Mouse (Mus musculus): ENCODE data around the gene Ebf1. TPM values are rescaled to one million over a fixed set of nuclear protein-coding genes. Genes with fewer than 3 reads are reported as not detected.

Ebf1 gene
- total RNA-seq, 2 experiments from 2014 or later: 5.9 to 6.7 TPM

DNA sequence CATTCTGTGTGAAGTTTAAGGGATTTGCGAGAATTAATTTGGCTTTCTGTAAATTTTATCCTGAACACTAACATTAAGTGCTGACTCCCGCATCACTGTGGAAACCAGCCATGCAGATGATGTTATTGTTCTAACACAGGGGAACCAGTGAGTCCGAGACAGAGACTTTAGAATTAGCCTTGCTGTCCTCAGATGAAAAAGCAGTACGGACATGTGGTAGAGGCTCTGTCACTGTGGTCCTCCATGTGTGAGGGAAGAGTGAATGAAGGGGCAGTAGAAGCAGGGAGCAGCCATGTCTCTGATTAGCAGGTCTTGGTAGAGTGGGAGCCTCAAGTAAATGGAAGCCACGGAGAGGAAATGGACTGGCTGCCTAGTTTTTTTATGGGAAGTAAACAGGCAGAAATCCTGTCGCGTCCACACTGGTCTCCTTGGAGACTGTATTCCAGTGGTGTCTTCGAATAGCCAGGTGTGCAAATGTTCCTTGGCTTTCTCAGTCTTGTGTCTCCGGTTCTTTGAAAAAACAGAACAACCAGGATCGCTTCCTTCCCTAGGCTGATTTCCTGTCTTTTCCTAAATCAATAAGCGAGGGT is 84.2 kb downstream of the Ebf1 start:
- DNase-seq: no peak
- intact Hi-C loops (cut with DNase I): no loop called here

GRCm38 (mm10) chr11:44701864-44702263 is 84.7 kb downstream of the Ebf1 start:
- DNase-seq: no peak
- intact Hi-C loops (cut with DNase I): no loop called here

- intact Hi-C loops (cut with DNase I): no loop called here
- DNase-seq: no peak
Observed at GRCm38 (mm10) chr11:44702716-44703486, 85.8 kb downstream of the Ebf1 start.

DNA sequence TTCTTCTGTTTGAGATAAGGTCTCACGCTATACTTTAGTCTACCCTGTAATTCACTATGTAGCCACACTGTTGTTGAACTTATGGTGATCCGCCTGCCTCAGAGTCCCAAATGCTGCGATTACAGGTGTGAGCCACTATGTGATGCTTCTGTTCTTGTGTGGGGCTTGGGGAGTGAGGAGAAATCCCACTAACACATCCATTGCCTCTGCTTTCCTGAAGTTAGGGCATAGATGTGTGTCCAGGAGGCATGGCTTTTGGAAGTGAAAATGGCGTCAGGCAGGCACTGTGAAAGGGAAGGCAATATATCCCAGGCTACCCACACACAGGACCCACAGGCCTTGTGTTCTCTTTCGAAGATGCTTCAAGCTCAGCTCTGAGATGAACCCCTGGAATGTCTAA is 86.8 kb downstream of the Ebf1 start:
- intact Hi-C loops (cut with DNase I): no loop called here

DNA sequence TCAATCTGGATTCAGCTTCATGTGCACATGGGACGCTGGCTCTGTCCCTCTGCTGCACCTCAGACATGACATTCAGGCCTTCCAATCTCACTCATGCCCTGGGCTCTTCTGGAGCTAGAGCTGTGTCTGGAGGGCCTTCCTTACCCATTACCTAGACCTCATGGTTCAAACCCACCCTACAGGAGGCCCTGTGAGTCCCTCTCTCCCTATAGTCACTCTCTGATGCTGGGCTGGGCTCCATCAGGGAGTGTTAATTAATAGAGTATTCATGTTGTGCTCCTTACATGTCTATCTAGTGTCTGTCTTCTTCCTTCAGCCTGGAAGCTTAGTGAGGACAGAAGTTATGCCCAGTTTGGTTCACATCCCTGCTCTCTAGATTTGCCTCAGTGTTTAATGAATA is 88.7 kb downstream of the Ebf1 start:
- no peak for DNase-seq
- intact Hi-C loops (cut with DNase I): no loop called here

More for the DNA sequence above, 86.8 kb downstream of the Ebf1 start:
- no peak for DNase-seq

GRCm38 (mm10) chr11:44706386-44706785 is 89.3 kb downstream of the Ebf1 start:
- no peak for DNase-seq
- intact Hi-C loops (cut with DNase I): no loop called here

DNA sequence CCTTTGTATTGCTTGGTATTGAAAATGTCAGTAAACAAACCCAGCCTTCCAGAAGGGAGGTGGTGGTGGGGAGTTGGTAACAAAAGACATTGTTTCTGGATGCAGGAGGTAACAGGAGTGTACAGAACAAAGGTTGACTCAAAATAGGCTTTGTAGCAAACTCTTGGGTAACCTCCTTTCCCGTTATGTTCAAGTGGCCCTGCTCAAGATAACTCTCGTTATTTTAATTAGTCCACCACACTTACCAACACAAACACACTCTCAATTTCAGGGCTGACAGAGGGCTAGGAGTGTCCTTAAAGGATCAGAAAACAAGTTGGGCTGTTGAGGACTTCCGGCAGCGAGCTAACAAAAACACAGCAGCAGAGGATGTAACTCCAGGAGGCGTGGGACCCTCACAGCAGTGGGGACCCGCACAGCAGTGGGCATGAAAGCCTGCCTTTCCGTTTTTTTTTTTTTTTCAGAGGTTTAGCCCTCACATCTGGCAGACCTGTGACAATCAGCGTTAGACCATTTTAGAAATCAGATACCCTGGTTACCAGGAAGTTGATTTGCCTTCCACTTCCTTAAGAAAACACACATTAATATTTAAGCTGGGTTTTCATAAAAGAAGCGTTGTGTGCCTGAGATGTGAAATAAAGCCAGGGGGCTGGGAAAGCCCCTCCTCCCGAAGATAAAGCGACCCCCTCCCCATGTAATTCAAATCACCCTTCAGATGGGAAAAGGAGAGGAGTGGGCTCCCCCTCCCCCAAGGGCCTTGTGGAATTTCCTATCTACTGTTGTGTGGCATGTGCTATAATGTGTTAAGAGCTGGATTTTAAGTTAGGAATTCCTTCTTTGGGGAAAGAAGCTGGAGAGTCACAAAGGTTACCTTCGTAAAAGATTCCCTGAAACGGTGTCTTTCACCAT is 90.5 kb downstream of the Ebf1 start:
- intact Hi-C loops (cut with DNase I): no loop called here
- no peak for DNase-seq

GRCm38 (mm10) chr11:44708290-44708685 is 91.2 kb downstream of the Ebf1 start:
- intact Hi-C loops (cut with DNase I): no loop called here
- no peak for DNase-seq

DNA sequence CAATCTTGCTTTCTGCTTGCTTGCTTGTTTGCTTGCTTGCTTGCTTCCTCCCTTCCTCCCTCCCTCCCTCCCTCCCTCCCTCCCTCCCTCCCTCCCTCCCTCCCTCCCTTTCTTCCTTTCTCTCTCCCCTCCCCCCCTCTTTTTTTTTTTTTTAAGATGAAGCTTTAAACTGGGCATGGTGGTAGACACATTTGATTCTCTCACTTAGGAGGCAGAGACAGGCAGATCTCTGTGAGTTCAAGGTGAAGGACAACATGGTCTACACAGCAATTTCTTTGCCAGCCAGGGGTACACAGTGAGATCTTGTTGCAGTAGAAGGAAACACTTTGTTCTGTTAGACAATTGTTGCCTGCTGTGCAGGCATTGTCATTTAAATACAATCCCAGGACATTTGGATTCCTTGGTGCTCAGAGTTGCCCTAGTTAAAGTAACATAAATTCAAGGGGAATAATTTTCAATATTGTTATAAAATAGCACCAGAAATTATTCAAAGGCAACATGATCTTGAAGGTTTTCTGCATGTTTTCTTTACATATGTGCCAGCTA is 92.0 kb downstream of the Ebf1 start:
- no peak for DNase-seq
- intact Hi-C loops (cut with DNase I): no loop called here

DNA sequence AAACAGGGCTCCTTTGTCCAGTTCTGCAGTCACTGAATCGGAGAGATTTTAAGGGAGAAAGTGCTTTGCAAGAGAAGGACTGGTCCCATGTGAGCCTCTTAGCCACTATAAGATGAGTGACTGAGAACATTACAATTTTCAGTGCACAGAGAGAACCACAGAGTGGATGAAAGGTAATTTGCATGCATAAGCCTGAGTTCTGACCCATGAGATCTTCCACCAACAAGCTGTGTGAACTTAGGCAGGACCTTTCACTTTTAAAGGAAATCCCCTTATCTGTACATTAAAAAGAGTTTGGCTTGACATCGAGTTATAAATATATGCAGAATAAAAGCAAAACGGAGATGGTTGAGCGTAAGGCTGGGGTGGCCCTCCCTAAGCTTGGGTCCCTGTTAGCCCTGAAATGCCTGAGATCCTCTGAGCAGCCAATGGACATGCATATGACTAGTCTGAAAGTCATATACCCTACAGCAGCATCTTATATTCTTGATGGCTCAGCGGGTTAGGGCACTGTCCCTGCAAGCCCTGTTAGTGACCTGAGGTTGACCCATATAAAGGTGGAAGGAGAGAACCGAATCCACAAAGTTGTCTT is 92.8 kb downstream of the Ebf1 start:
- no peak for DNase-seq
- intact Hi-C loops (cut with DNase I): no loop called here

DNA sequence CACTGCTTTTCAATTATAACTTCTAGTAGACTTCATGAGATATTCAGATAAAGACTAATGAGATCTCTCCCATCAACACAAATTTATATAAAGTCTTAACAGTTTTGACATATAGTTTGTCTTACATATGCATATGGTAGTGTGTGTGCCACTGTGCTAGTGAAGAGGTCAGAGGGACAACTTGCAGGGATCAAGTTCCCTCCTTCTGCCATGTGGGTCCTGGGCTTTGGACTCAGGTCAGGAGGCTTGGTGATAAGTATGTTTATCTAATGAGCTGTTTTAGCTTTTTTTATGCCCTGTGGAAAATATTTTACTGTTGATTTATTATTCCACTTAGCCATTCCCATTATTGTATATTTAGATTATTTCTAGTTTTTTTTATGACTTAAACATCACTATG is 93.7 kb downstream of the Ebf1 start:
- intact Hi-C loops (cut with DNase I): no loop called here
- no peak for DNase-seq

DNA sequence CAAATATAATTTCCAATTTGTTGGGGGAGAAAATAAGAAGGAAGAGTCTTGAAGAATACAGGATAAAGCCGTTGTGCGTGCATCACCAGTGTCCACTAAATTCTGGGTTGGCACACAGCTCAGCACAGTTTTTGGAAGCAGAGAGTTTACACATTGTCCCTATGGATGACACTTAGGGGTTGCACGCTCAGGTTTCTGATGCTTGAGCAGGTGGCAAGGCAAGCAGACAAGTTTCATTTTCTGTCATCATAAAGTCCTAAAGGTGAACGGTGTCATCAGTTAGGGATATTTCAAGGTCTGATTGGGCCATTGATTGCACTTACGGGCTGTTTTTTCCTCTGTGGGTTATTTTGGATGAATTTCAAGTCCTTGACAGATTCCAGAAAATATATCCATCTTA is 97.1 kb downstream of the Ebf1 start:
- no peak for DNase-seq
- intact Hi-C loops (cut with DNase I): no loop called here

GRCm38 (mm10) chr11:44715776-44716175 is 98.7 kb downstream of the Ebf1 start:
- intact Hi-C loops (cut with DNase I): no loop called here

DNA sequence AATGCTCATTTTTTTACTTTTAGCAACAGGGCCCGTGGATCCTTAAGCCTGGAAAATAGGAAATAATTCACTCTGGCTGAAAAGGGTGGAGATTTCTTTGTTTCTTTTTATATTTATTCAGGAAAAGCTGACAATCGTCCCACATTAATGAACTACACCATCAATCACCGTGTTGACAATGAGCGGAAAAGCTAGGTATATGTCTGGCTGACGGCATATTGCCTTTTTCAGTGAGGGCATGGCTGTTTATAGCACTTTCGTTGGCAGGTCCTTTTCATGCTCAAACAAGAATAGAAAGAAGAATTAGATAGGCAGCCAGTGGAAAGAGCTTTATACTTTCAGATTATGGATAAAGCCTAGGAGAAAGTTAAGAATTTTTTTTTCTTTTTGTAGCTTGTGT is 99.8 kb downstream of the Ebf1 start:
- intact Hi-C loops (cut with DNase I): no loop called here
- DNase-seq: no peak

More at GRCm38 (mm10) chr11:44715776-44716175, 98.7 kb downstream of the Ebf1 start:
- DNase-seq: no peak

DNA sequence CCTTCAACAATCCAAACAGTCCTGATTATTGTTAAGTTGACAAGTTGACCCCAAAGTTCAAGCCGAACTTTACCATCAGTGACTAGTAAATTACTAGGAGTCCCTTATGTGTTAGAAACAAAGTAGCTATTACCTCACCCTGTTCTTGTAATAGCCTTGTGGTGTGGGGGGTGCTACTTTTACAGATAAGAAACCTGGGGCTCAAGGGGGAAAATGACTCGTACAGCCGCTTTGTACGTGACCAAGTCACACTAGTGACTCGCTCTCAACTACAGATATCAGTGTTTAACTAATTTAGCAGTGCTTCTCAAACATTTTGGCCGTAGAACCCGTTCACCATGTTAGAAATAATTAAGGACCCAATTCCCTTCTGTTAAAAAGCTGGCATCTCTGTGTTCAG is 100.5 kb downstream of the Ebf1 start:
- DNase-seq: no peak
- intact Hi-C loops (cut with DNase I): no loop called here

GRCm38 (mm10) chr11:44721976-44722375 is 104.9 kb downstream of the Ebf1 start:
- intact Hi-C loops (cut with DNase I): no loop called here
- no peak for DNase-seq

DNA sequence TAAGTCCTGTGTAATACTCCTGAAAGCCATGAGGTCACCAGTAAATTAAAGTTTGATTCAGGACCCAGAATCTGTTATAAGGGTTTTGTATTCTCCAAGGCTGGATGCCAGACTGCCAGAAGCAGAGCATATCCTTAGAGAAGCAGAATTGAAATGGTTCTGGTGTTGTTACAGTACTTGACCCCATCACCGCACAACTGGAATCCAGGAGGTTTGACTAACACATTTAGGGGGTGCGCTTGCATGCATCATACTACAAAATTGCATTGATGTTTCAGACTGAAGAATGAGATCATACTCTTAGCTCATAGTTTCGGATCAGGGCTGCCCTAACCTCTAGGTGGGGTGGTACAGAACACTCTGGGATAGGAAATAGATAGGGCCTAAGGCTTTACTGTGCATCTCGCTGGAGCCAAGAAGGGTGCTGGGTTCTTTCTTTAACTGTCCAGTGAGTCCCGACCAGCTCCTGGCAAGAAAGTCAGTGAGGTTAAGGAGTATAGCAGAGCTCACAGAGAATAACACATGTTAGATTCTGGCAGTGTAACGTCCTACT is 106.9 kb downstream of the Ebf1 start:
- no peak for DNase-seq
- intact Hi-C loops (cut with DNase I): no loop called here

- intact Hi-C loops (cut with DNase I): no loop called here
Observed at GRCm38 (mm10) chr11:44725732-44726131, 108.6 kb downstream of the Ebf1 start.

GRCm38 (mm10) chr11:44727376-44727775 is 110.3 kb downstream of the Ebf1 start:
- intact Hi-C loops (cut with DNase I): no loop called here
- DNase-seq: no peak

More at GRCm38 (mm10) chr11:44725732-44726131, 108.6 kb downstream of the Ebf1 start:
- no peak for DNase-seq

- intact Hi-C loops (cut with DNase I): no loop called here
- no peak for DNase-seq
Observed at GRCm38 (mm10) chr11:44727821-44728220, 110.7 kb downstream of the Ebf1 start.

All from left cerebral cortex, postnatal 4 days (tissue).